Mouse (Mus musculus) ES-E14 (cell line): ENCODE data around the gene Syt7.

Source experiments
- HCFC1 ChIP-seq: IDR thresholded peaks from 2 replicates; pipeline ENCODE4 v1.6.1; 2012; ENCODE audit warnings: low read length, inconsistent platforms, borderline replicate concordance; ENCODE audit not compliant: insufficient read depth
- ZC3H11A ChIP-seq: IDR thresholded peaks from 2 replicates; pipeline ENCODE4 v1.6.1; 2012; ENCODE audit warnings: low read depth, mild to moderate bottlenecking, inconsistent platforms, low read length, borderline replicate concordance
- ZNF384 ChIP-seq: IDR thresholded peaks from 2 replicates; pipeline ENCODE4 v1.6.1; 2012; ENCODE audit warnings: low read depth, low read length, inconsistent platforms

GRCm38 (mm10) chr19:10391995-10392394, 3.1 kb downstream of the Syt7 start:
- TF ChIP-seq HCFC1 (no peak), ZC3H11A (no peak), ZNF384 (no peak)
